17 mouse cellular contexts compared by ENCODE assay signal in genomic region chr12:91667741-91668140, GRCm38 (mm10).
DNase-seq lines count a peak whose midpoint lies in the region; ATAC-seq and TF ChIP-seq lines count a peak whose summit lies in the region.
"Had no signal": no experiment of that assay in that cellular context is flagged by ENCODE, and none has a peak within 500 bp of the region (broad histone marks: within the 10 kb centered on the region; RNA-seq: fewer than 3 reads in every experiment).

No protein-coding gene starts in this region.

- peaks cover 17% of the 10 kb centered on the region for H3K4me1 ChIP-seq in hindbrain, embryonic 13.5 days (replicated peaks)
- no peaks in the 10 kb centered on the region for H3K4me1 ChIP-seq in hindbrain, embryonic 12.5 days
- peaks cover 5% of the 10 kb centered on the region; the same call in 1 of the 2 replicates for H3K4me1 ChIP-seq in intestine, embryonic 15.5 days (replicated peaks)
- no peaks in the 10 kb centered on the region for H3K4me1 ChIP-seq in stomach, postnatal 0 days (replicated peaks; ENCODE audit: control insufficient read depth, insufficient read depth)

- TF ChIP-seq CTCF in stomach, postnatal 0 days (IDR thresholded peaks at IDR 0.05; ENCODE audit: low read depth), result no peak

- 0 out of 2 replicates have a peak, but pooled peaks have one; percentile 30 for ATAC-seq in hindbrain, embryonic 13.5 days (ENCODE audit: low FRiP score)
- no peak for ATAC-seq in hindbrain, embryonic 12.5 days (ENCODE audit: low FRiP score)
- peak; percentile 20 for ATAC-seq in intestine, embryonic 15.5 days
- ATAC-seq in stomach, postnatal 0 days (ENCODE audit: low FRiP score, low TSS enrichment), result peak; percentile 85
- ATAC-seq: midbrain, embryonic 15.5 days had no signal

- H3K9me3 ChIP-seq in hindbrain, embryonic 13.5 days, result no peaks in the 10 kb centered on the region
- H3K9me3 ChIP-seq in hindbrain, embryonic 12.5 days (replicated peaks), result no peaks in the 10 kb centered on the region
- H3K9me3 ChIP-seq in intestine, embryonic 15.5 days, result no peaks in the 10 kb centered on the region
- H3K9me3 ChIP-seq in stomach, postnatal 0 days (ENCODE audit: control insufficient read depth, low read length), result no peaks in the 10 kb centered on the region
- H3K9me3 ChIP-seq: embryonic facial prominence, embryonic 12.5 days; forebrain, embryonic 12.5 days; hindbrain, embryonic 15.5 days; limb, embryonic 15.5 days; midbrain, embryonic 15.5 days had no signal

- no peak overlapping the region for H3K9ac ChIP-seq in hindbrain, embryonic 13.5 days
- no peak overlapping the region for H3K9ac ChIP-seq in hindbrain, embryonic 12.5 days
- no peak overlapping the region for H3K9ac ChIP-seq in intestine, embryonic 15.5 days
- no peak overlapping the region for H3K9ac ChIP-seq in stomach, postnatal 0 days (ENCODE audit: low read length)
- H3K9ac ChIP-seq: embryonic facial prominence, embryonic 12.5 days; forebrain, embryonic 12.5 days; hindbrain, embryonic 15.5 days; limb, embryonic 15.5 days; midbrain, embryonic 15.5 days had no signal

- no peaks in the 10 kb centered on the region for H3K27me3 ChIP-seq in hindbrain, embryonic 13.5 days
- no peaks in the 10 kb centered on the region for H3K27me3 ChIP-seq in hindbrain, embryonic 12.5 days
- no peaks in the 10 kb centered on the region for H3K27me3 ChIP-seq in intestine, embryonic 15.5 days (replicated peaks)
- H3K27me3 ChIP-seq in stomach, postnatal 0 days (ENCODE audit: control insufficient read depth, insufficient read depth, low read length), result no peaks in the 10 kb centered on the region
- H3K27me3 ChIP-seq: embryonic facial prominence, embryonic 12.5 days; forebrain, embryonic 12.5 days; hindbrain, embryonic 15.5 days; limb, embryonic 15.5 days; midbrain, embryonic 15.5 days had no signal

- WGBS in hindbrain, embryonic 13.5 days, result 68% methylated on average over 7 of the region's 7 CpGs
- WGBS in hindbrain, embryonic 12.5 days, result 78% methylated on average over 7 of the region's 7 CpGs
- whole genome bisulfite sequencing in intestine, embryonic 15.5 days, result 57% methylated on average over 7 of the region's 7 CpGs
- WGBS in stomach, postnatal 0 days, result 45% methylated on average over 7 of the region's 7 CpGs

- H3K4me3 ChIP-seq in hindbrain, embryonic 13.5 days, result no peak overlapping the region
- H3K4me3 ChIP-seq in hindbrain, embryonic 12.5 days, result no peak overlapping the region
- no peak overlapping the region for H3K4me3 ChIP-seq in intestine, embryonic 15.5 days (replicated peaks)
- H3K4me3 ChIP-seq in stomach, postnatal 0 days (ENCODE audit: low read depth, low read length), result no peak overlapping the region
- H3K4me3 ChIP-seq: embryonic facial prominence, embryonic 12.5 days; forebrain, embryonic 12.5 days; gastrocnemius, adult 2 months; hindbrain, embryonic 15.5 days; layer of hippocampus, adult 2 months; limb, embryonic 15.5 days; midbrain, embryonic 15.5 days had no signal

- TF ChIP-seq EP300 in stomach, postnatal 0 days (optimal IDR thresholded peaks at IDR 0.05), result no peak

- H3K27ac ChIP-seq in hindbrain, embryonic 13.5 days, result no peak overlapping the region
- no peak overlapping the region for H3K27ac ChIP-seq in hindbrain, embryonic 12.5 days
- no peak overlapping the region for H3K27ac ChIP-seq in intestine, embryonic 15.5 days
- peak overlapping the region; percentile 89 for H3K27ac ChIP-seq in stomach, postnatal 0 days (replicated peaks)
- H3K27ac ChIP-seq: embryonic facial prominence, embryonic 12.5 days; forebrain, embryonic 12.5 days; gastrocnemius, adult 2 months; hindbrain, embryonic 15.5 days; layer of hippocampus, adult 2 months; limb, embryonic 15.5 days; midbrain, embryonic 15.5 days had no signal

- DNase-seq in urinary bladder, postnatal 14 days (ENCODE audit: low spot score), result peak; percentile 22
- no peak for DNase-seq in urinary bladder, adult 18-20 months (ENCODE audit: low spot score in 2 of 2)
- peak; percentile 66 for DNase-seq in stomach, postnatal 0 days (ENCODE audit: low spot score)
- no peak for DNase-seq in embryo, embryonic 9.5 days (ENCODE audit: extremely low spot score)
- no peak for DNase-seq in cerebellum, postnatal 10 days
- DNase-seq: adrenal gland, postnatal 25 days; cerebellum, postnatal 25 days; gastrocnemius, adult 2 months had no signal

- H3K36me3 ChIP-seq in hindbrain, embryonic 13.5 days, result no peaks in the 10 kb centered on the region
- H3K36me3 ChIP-seq in hindbrain, embryonic 12.5 days, result no peaks in the 10 kb centered on the region
- H3K36me3 ChIP-seq in intestine, embryonic 15.5 days, result no peaks in the 10 kb centered on the region
- no peaks in the 10 kb centered on the region for H3K36me3 ChIP-seq in stomach, postnatal 0 days (ENCODE audit: control insufficient read depth, insufficient read depth, low read length)
- H3K36me3 ChIP-seq: embryonic facial prominence, embryonic 12.5 days; forebrain, embryonic 12.5 days; hindbrain, embryonic 15.5 days; limb, embryonic 15.5 days; midbrain, embryonic 15.5 days had no signal

- no peak overlapping the region for H3K4me2 ChIP-seq in hindbrain, embryonic 13.5 days
- no peak overlapping the region for H3K4me2 ChIP-seq in hindbrain, embryonic 12.5 days (replicated peaks)
- no peak overlapping the region for H3K4me2 ChIP-seq in intestine, embryonic 15.5 days (replicated peaks)
- H3K4me2 ChIP-seq in stomach, postnatal 0 days (replicated peaks; ENCODE audit: low read depth), result no peak overlapping the region
- H3K4me2 ChIP-seq: embryonic facial prominence, embryonic 12.5 days; forebrain, embryonic 12.5 days; hindbrain, embryonic 15.5 days; limb, embryonic 15.5 days; midbrain, embryonic 15.5 days had no signal

Comparison
In these comparisons a context has a peak if more than half of its experiments do, and no peak if none do; other contexts are left out.
1. DNase-seq: peak in urinary bladder, postnatal 14 days (single experiment) and stomach, postnatal 0 days (single experiment); none in urinary bladder, adult 18-20 months (0 of 2), embryo, embryonic 9.5 days (single experiment) and cerebellum, postnatal 10 days (0 of 2).